Mouse (Mus musculus) kidney, adult 2 months (tissue): ENCODE data around the gene Fasn.

ENCODE experiments used
- CTCF ChIP-seq: fragments of 200-500 bp; conservative IDR thresholded peaks from 2 replicates; pipeline ENCODE4 v1.5.1; 2011; ENCODE audit warnings: low read depth, mild to moderate bottlenecking, control low read depth, low read length, moderate library complexity, mixed read lengths; ENCODE audit not compliant: insufficient read depth, insufficient read length
- POLR2A ChIP-seq: fragments of 200-500 bp; IDR thresholded peaks from one replicate; pipeline ENCODE4 v1.6.1; 2011; ENCODE audit warnings: low read depth, low read length, control low read depth

GRCm38 (mm10) chr11:120779876-120780275 is 44.5 kb downstream of the Fasn start:
- TF ChIP-seq CTCF = no peak
- TF ChIP-seq POLR2A = no peak
